Mouse (Mus musculus) brain, embryonic 14.5 days (tissue): ENCODE results near the gene Mapk10. TPM values are rescaled to one million over a fixed set of nuclear protein-coding genes. Genes with fewer than 3 reads are reported as not detected.

ENCODE experiments used
- DNase-seq: peaks from one replicate; pipeline ENCODE4 v3.0.0-alpha.2; 2011; ENCODE audit warnings: low read depth
- CTCF ChIP-seq: fragments of 200-500 bp; IDR thresholded peaks from 2 replicates; pipeline ENCODE4 v1.5.1; 2012; ENCODE audit warnings: inconsistent platforms, mild to moderate bottlenecking, moderate library complexity, borderline replicate concordance; ENCODE audit not compliant: insufficient read depth, insufficient read length; ENCODE audit errors: extremely low read depth
- POLR2A ChIP-seq: fragments of 200-500 bp; IDR thresholded peaks from 2 replicates; pipeline ENCODE4 v1.6.1; 2012; ENCODE audit warnings: mild to moderate bottlenecking, inconsistent platforms, borderline replicate concordance; ENCODE audit not compliant: poor library complexity, insufficient read depth, insufficient read length, severe bottlenecking; ENCODE audit errors: extremely low read depth
- polyA plus RNA-seq: library from polyadenylated mRNA; depleted of rRNA; stranded (reverse); fragments of >200 nt; gene quantifications from 2 replicates; pipeline ENCODE4 v1.2.3, GENCODE M21; 2012; rRNA removed

Mapk10 gene
- polyA plus RNA-seq: 37.3 and 65.9 TPM in 2 replicates

DNA sequence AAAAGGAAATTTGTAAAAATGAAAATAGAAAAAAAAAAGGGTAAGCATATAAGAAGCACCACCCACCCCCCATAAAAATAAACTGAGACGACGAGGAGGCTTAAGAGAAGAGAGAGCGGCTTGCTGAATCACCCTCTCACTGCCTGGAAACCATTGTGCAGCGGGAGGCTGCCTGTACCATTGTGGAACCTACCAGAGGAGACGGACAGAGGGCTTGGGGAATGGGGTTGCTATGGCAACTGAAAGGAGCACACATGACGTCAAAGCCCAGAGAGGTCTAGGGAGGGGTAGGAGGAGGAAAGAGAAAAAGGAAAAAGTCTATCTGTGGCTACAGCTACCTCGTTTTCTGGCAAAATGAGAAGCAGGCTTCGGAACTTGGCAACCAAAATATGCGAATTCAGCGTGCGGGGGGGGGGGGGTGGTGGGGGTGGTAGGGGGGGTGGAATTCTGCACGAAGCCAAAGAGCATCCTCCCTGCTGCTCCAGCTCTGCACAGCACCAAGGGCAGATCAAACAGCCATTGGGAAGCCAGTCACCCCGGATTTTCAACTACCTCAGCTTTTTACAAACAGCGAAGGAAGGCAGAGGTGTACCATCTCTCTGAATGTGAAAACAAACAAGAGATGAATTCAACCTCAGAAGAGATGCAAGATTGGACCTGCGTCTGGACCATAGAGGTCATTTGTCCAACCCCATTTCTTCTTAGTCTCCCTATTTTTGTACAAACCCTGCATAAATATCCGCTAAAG lies at the start of gene Mapk10:
Gene Mapk10, minus strand, starts transcription at position 234 of the 748 bp plus-strand sequence.
- peak; percentile 99 for DNase-seq
- TF ChIP-seq POLR2A (peak; percentile 68; the same call in 1 of the 2 replicates), CTCF (no peak)

DNA sequence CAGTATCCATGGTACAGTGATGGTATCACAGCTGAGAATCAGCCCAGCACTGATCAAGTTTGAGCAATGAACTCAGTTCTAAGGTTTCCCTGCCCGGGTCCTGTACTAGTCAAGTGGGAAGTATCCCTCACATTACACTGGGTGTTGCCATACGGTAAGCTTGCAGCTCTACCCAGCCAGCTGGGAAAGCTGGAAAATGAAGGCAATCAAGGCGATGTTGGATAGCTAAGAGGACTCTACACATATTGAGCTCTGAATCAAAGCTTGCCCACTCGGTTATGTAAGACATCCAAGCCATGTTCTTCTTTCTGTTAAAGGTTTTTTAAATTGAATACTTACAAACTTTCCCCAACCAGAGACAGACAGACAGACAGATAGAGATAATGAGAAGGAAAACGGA lies 45.0 kb upstream of the Mapk10 start:
- DNase-seq: no peak
- TF ChIP-seq POLR2A (no peak), CTCF (no peak)

DNA sequence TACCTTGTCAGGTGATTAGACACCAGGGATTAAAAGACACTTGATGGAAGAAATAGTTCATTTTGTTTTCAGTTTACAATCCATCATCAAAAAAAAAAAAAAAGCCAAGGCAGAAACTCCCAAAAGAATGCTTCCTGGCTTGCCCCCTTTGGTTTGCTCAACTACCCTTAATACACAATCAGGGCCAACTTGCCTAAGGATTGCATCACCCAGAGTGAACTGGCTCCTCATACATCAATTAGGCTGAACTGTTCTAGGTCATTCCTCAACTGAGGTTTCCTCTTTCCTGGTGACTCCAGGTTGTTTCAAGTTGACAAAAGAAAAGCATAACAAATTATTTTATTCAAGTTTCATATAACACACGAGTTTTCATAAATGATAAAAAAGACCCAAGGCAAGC lies 31.3 kb upstream of the Mapk10 start:
- DNase-seq: no peak
- TF ChIP-seq CTCF (no peak), POLR2A (no peak)

DNA sequence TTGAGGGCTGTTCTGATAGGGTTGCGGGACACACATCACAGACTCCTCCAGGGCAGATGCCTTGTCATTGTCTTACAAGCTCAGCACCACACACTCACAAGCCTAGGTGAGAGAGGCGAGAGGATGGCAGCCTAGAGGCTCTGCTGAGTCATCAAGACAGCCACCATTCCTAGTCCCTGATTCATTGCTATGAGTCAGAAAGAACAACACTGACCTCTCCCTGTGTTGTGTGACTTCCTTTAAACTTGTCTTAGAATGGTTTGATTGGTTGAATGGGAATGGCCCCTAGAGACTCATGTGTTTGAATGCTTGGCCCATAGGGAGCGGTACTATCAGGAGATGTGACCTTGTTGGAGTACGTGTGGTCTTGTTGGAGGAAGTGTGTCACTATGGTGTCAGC lies 20.7 kb upstream of the Mapk10 start:
- no peak for DNase-seq
- TF ChIP-seq POLR2A: no peak
- TF ChIP-seq CTCF: no peak

DNA sequence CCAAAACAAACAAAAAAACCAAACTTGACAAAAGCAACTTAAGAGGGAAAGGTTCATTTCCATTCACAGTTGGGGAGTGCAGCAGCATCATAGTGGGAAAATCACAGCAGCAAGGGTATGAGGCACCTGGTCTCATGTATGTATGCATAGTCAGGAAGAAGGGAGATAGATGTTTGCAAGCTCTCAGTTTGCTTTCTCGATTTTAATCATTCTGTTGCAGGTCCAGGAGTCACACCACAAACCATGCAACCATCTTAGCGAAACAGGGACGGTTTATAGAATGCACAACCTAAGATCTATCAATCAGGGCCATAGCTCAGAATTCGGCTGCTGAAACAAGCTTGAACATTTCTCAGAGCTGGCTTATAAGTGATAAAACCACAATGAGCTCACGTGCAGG lies 19.2 kb upstream of the Mapk10 start:
- TF ChIP-seq POLR2A (no peak), CTCF (no peak)
- no peak for DNase-seq

DNA sequence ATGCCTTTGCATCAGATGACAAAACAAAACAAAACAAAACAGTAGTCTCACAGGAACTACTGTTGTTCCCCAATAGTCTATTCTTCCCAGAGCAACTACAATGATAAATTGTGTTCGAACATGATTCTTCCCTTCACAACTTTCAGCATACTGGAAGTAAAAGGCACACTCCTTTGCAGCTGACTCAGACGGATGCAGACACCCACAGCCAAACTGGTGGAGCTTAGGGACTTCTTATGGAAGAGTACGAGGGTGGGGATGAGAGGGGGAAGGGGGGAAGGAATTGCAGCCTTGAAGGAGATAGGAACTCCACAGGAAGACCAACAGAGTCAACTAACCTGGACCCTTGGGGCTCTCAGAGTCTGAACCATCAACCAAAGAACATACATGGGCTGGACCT lies 18.2 kb upstream of the Mapk10 start:
- DNase-seq: no peak
- TF ChIP-seq CTCF (no peak), POLR2A (no peak)

DNA sequence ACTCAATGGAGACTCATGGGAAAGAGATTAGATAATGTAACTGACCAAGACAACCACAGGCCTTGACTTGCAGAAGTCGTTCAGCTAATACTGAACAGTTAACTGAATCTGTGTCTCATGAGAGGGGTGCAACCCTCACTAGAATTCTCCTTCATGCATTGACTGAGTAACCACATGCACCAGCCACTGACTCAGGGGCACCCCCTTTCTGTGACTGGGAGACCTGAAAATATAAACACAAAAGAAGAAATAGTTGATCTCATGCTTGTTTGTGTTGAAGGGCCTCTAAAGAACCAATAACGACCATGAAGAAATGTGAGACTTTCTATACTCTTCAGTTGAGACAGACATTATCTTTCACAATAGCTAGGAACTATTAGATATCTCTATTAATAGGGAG lies 10.9 kb upstream of the Mapk10 start:
- DNase-seq: no peak
- no peak for TF ChIP-seq POLR2A
- TF ChIP-seq CTCF: peak; percentile 2; the same call in 1 of the 2 replicates

DNA sequence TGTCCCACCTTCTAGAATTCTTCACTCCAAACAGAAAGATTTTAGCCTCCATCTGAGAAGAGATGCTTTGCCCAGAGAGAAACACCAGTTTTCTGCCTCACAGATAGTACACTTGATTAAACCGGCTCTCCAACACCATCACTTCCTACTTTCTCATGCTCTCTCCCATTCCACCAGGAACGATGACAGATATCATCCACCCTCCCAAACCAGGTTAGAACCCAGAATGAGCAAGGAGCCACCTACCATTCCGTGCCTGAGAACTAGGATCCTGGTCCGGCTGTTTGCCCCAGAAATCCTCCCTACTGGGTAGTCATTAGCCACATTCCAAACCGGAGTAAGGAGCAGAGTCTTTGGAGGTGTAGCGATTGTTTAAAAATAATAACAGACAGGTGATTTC lies 490 bp downstream of the Mapk10 start:
- TF ChIP-seq POLR2A (no peak), CTCF (no peak)

DNA sequence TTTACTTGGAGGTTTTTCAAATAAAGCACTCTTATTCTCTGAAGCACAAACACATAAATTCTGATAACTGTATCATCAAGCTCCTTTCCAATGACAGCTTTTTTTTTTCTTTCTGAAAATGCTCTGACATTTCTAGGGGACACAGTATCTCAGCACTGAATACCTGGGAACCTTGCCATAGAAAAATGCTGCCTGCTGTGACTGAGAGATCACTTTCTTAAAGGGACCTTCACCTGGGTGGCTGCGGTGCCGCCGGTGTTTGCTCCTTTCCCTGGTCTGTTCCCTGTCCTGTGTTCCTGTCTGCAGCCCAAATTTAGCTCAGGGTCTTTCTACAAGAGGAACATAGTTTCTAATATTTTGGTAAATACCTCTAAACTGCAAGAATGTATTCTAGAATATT lies 1.1 kb downstream of the Mapk10 start:
- DNase-seq: peak; percentile 57
- no peak for TF ChIP-seq CTCF
- TF ChIP-seq POLR2A: no peak

More for the DNA sequence above, 490 bp downstream of the Mapk10 start:
- peak; percentile 63 for DNase-seq

DNA sequence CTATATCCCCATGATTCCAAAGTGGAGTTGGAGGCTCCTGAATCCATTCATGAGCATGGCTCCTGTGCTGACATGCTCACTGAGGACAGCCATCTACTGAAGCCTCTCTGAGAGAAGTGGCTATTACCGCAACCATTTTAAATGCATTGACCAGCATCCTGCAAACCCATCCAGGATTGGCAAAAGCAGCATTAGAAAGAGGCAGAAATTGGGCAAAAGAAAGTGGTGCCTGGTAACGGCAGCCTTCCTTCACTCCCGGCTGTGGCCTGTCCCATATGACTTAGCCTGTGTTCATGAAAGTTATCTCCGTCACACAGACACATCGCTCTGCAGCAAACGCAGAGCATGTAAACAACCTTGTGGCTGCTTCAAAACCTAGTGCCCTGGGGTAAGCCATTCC lies 1.6 kb downstream of the Mapk10 start:
- peak; percentile 53 for DNase-seq
- TF ChIP-seq CTCF (no peak), POLR2A (no peak)

DNA sequence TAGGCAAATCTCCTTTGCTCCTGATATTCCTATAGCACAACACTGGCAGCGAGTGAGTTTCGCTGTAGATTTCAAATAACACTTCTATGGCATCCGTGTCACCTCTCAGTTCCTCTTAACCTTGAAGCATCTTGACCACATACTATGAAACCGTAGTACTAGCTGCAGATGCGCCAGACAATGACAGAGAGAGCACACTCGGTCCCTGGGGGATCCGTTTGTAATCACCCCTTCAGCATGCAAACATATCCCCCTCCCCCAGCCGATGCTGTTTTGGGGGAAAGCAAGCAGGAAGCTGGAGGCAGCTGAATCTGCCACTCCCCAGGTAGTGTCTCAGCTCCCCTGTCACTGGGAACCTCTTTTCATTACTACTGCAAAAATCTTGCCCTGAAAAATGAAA lies 2.3 kb downstream of the Mapk10 start:
- peak; percentile 64 for DNase-seq
- TF ChIP-seq CTCF (no peak), POLR2A (no peak)

DNA sequence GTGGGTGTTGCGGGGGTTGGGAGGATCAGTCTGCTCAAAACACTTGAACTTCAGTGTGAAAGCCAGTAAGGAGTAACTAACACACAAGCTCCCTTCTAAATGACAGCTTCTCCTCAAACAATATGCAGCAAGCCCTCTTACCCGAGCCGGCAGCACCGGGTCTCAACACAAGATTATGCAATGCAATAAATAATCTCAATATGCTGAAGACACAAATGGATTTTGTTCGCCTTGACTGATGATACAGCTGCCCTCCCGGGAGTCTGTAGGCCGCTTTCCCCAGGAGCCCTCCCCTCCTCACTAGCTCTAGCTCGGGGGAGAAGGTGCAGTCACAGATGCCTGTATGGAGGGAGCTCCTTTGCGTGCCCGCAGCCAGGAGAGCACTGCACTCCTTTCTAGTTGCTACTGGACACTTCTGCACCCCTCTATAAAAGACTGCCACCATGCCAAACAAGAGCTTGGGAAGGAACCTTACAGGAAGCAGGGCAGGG lies 3.1 kb downstream of the Mapk10 start:
- TF ChIP-seq POLR2A (no peak), CTCF (no peak)
- peak; percentile 53 for DNase-seq
